Mouse (Mus musculus): ENCODE measurements at regions not wholly inside any gene's neighbourhood (a gene's known extent, or its start where the extent isn't known, plus 50 kb on each side); places are given as distances from the start of the nearest gene placed in this dataset.

GRCm38 (mm10) chr1:13424524-13424923 is 2010.6 kb downstream of the A830018L16Rik start:
- H3K9ac ChIP-seq (replicated peaks; ENCODE audit: low read length): no peak overlapping the region
- no peaks in the 10 kb centered on the region for H3K36me3 ChIP-seq (ENCODE audit: insufficient read depth, low read length)
- H3K4me1 ChIP-seq (ENCODE audit: insufficient read depth, low read length): peaks cover 10% of the 10 kb centered on the region; the same call in 1 of the 2 replicates
- no peak for ATAC-seq (ENCODE audit: low FRiP score, low TSS enrichment)
- no peaks in the 10 kb centered on the region for H3K27me3 ChIP-seq (ENCODE audit: insufficient read depth, low read length)
- H3K4me3 ChIP-seq (ENCODE audit: low read length): no peak overlapping the region
- no peak overlapping the region for H3K4me2 ChIP-seq (replicated peaks; ENCODE audit: low read depth, low read length)
- no peaks in the 10 kb centered on the region for H3K9me3 ChIP-seq (ENCODE audit: low read length)
- no peak overlapping the region for H3K27ac ChIP-seq (ENCODE audit: low read length)

DNA sequence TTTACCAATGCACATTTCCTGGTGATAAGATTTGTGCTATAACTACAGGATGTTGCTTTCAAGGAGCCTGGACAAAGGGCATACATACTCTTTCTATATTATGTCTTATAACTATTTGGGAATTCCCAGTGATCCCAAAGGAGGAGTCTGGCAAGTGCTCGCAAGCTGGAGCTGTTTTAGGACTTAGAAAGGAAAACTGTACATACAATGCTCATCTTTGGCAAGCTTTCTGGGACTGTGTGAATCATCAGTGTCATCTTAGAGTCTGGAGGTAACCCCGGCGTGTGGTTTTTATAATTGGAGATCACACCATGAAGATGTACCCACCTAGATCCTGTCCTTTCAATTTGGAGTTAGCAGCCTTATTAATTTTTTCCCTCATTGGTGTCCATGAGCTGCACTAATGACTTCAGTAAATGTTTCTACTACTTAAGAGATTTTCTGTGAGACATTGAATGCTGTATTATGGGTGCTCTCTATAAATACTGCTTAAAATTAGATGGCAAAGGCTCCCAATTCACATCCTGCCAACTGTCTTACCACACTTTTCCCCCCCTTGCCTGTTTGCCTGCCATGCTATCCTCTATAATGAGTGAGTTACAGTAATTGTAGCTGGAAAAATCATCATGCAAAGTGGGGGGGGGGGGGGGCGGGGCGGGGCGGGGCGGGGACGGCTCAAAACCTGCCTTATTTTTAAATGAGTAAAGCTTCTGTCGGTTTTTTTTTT is 2011.9 kb downstream of the A830018L16Rik start:
- Histone ChIP-seq H3K36me3 (ENCODE audit: insufficient read depth, low read length) (no peaks in the 10 kb centered on the region), H3K4me1 (ENCODE audit: insufficient read depth, low read length) (peaks cover 10% of the 10 kb centered on the region; the same call in 1 of the 2 replicates), H3K9ac (replicated peaks; ENCODE audit: low read length) (peak overlapping the region; percentile 72), H3K4me3 (ENCODE audit: low read length) (peak overlapping the region; percentile 48), H3K27me3 (ENCODE audit: insufficient read depth, low read length) (no peaks in the 10 kb centered on the region), H3K27ac (ENCODE audit: low read length) (no peak overlapping the region), H3K4me2 (replicated peaks; ENCODE audit: low read depth, low read length) (peak overlapping the region; percentile 67), H3K9me3 (ENCODE audit: low read length) (no peaks in the 10 kb centered on the region)
- ATAC-seq (ENCODE audit: low FRiP score, low TSS enrichment): no peak
- 26% methylated on average over 9 of the region's 9 CpGs for WGBS

GRCm38 (mm10) chr1:13426328-13427067 is 2012.6 kb downstream of the A830018L16Rik start:
- Histone ChIP-seq H3K4me2 (replicated peaks; ENCODE audit: low read depth, low read length) (peak overlapping the region; percentile 67), H3K4me3 (ENCODE audit: low read length) (peak overlapping the region; percentile 48), H3K27ac (ENCODE audit: low read length) (peak overlapping the region; percentile 68; the same call in 1 of the 2 replicates), H3K27me3 (ENCODE audit: insufficient read depth, low read length) (no peaks in the 10 kb centered on the region), H3K4me1 (ENCODE audit: insufficient read depth, low read length) (peaks cover 10% of the 10 kb centered on the region; the same call in 1 of the 2 replicates), H3K9ac (replicated peaks; ENCODE audit: low read length) (peak overlapping the region; percentile 72), H3K9me3 (ENCODE audit: low read length) (no peaks in the 10 kb centered on the region), H3K36me3 (ENCODE audit: insufficient read depth, low read length) (no peaks in the 10 kb centered on the region)
- peak; percentile 89 for ATAC-seq (ENCODE audit: low FRiP score, low TSS enrichment)
- 10% methylated on average over 28 of the region's 30 CpGs for WGBS

GRCm38 (mm10) chr1:13427068-13427434 is 2013.1 kb downstream of the A830018L16Rik start:
- Histone ChIP-seq H3K27me3 (ENCODE audit: insufficient read depth, low read length) (no peaks in the 10 kb centered on the region), H3K27ac (ENCODE audit: low read length) (no peak overlapping the region), H3K4me2 (replicated peaks; ENCODE audit: low read depth, low read length) (peak overlapping the region; percentile 67), H3K36me3 (ENCODE audit: insufficient read depth, low read length) (no peaks in the 10 kb centered on the region), H3K9ac (replicated peaks; ENCODE audit: low read length) (no peak overlapping the region), H3K4me3 (ENCODE audit: low read length) (no peak overlapping the region), H3K9me3 (ENCODE audit: low read length) (no peaks in the 10 kb centered on the region), H3K4me1 (ENCODE audit: insufficient read depth, low read length) (peaks cover 10% of the 10 kb centered on the region; the same call in 1 of the 2 replicates)
- no peak for ATAC-seq (ENCODE audit: low FRiP score, low TSS enrichment)
- WGBS: 64% methylated on average over 5 of the region's 5 CpGs

- Histone ChIP-seq H3K4me1 (ENCODE audit: insufficient read depth, low read length) (peaks cover 10% of the 10 kb centered on the region; the same call in 1 of the 2 replicates), H3K9me3 (ENCODE audit: low read length) (no peaks in the 10 kb centered on the region), H3K36me3 (ENCODE audit: insufficient read depth, low read length) (no peaks in the 10 kb centered on the region), H3K9ac (replicated peaks; ENCODE audit: low read length) (no peak overlapping the region), H3K4me2 (replicated peaks; ENCODE audit: low read depth, low read length) (no peak overlapping the region), H3K27ac (ENCODE audit: low read length) (no peak overlapping the region), H3K27me3 (ENCODE audit: insufficient read depth, low read length) (no peaks in the 10 kb centered on the region), H3K4me3 (ENCODE audit: low read length) (no peak overlapping the region)
- 68% methylated on average over 11 of the region's 11 CpGs for WGBS
- no peak for ATAC-seq (ENCODE audit: low FRiP score, low TSS enrichment)
Measured at GRCm38 (mm10) chr1:13427501-13428207, 2013.7 kb downstream of the A830018L16Rik start.

DNA sequence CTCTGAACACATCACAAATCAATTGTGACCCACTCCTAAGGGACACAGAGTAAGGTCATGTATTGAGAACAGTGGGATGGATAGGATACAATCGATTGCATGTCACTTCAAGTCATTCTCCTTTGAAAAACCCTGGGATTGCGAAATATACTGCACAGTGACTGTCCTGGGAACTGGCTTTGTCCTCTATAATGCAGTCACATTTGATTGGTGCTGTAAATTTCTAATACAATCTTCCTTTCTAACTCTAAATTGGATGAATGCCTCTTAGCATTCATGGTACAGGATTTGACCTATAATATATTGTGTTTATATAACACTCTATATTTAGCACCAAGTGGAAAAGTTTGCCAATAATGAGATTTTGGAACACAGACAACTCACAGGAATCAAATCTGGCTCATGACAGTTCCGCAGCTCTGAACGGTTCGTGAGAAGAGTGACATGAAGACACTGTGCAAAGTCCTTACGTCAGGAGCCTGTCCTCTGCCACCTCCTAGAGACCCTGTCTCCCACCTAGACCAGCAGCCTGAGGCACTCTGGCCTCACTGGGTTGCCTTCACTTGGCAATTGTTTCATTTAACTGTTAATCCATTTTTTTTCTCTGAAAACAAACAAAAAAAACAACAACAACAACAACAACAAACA is 2024.0 kb downstream of the A830018L16Rik start:
- H3K27me3 ChIP-seq (ENCODE audit: insufficient read depth, low read length): no peaks in the 10 kb centered on the region
- H3K9me3 ChIP-seq (ENCODE audit: low read length): no peaks in the 10 kb centered on the region
- no peak overlapping the region for H3K4me3 ChIP-seq (ENCODE audit: low read length)
- no peak for ATAC-seq (ENCODE audit: low FRiP score, low TSS enrichment)
- H3K4me1 ChIP-seq (ENCODE audit: insufficient read depth, low read length): no peaks in the 10 kb centered on the region
- H3K9ac ChIP-seq (replicated peaks; ENCODE audit: low read length): no peak overlapping the region
- no peak overlapping the region for H3K4me2 ChIP-seq (replicated peaks; ENCODE audit: low read depth, low read length)
- 74% methylated on average over 6 of the region's 6 CpGs for WGBS
- no peaks in the 10 kb centered on the region for H3K36me3 ChIP-seq (ENCODE audit: insufficient read depth, low read length)
- no peak overlapping the region for H3K27ac ChIP-seq (ENCODE audit: low read length)

- H3K27me3 ChIP-seq (ENCODE audit: insufficient read depth, low read length): no peaks in the 10 kb centered on the region
- no peak overlapping the region for H3K4me2 ChIP-seq (replicated peaks; ENCODE audit: low read depth, low read length)
- no peaks in the 10 kb centered on the region for H3K4me1 ChIP-seq (ENCODE audit: insufficient read depth, low read length)
- H3K9ac ChIP-seq (replicated peaks; ENCODE audit: low read length): no peak overlapping the region
- no peak overlapping the region for H3K4me3 ChIP-seq (ENCODE audit: low read length)
- H3K27ac ChIP-seq (ENCODE audit: low read length): no peak overlapping the region
- ATAC-seq (ENCODE audit: low FRiP score, low TSS enrichment): no peak
- H3K9me3 ChIP-seq (ENCODE audit: low read length): no peaks in the 10 kb centered on the region
- WGBS: 60% methylated on average over 6 of the region's 6 CpGs
- no peaks in the 10 kb centered on the region for H3K36me3 ChIP-seq (ENCODE audit: insufficient read depth, low read length)
Measured at GRCm38 (mm10) chr1:13442366-13442765, 2028.5 kb downstream of the A830018L16Rik start.

DNA sequence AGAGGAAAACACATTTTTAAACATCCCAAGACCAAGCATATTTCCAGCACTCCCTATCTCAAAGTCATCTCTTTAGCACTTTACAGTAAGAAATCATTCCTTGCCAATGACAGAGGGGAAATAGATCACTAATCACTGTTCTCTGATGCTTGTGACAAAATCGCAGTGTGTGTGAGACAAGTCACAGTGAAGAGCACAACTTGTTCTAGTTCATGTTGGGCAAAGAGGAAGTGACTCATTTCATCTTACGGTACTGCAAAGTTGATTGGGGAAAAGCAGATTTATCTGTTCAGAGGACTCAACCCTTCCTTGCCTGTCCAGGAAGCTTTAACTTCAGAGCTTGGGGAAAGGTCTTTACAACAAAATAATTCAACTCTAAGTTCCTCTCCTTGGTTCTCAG is 2040.6 kb downstream of the A830018L16Rik start:
- no peak overlapping the region for H3K4me2 ChIP-seq (replicated peaks; ENCODE audit: low read depth, low read length)
- no peaks in the 10 kb centered on the region; the same call in 1 of the 2 replicates for H3K9me3 ChIP-seq (ENCODE audit: low read length)
- H3K36me3 ChIP-seq (ENCODE audit: insufficient read depth, low read length): no peaks in the 10 kb centered on the region
- no peaks in the 10 kb centered on the region for H3K27me3 ChIP-seq (ENCODE audit: insufficient read depth, low read length)
- H3K27ac ChIP-seq (ENCODE audit: low read length): no peak overlapping the region
- no peak overlapping the region for H3K9ac ChIP-seq (replicated peaks; ENCODE audit: low read length)
- WGBS: 68% methylated on average over 2 of the region's 2 CpGs
- H3K4me1 ChIP-seq (ENCODE audit: insufficient read depth, low read length): no peaks in the 10 kb centered on the region
- no peak overlapping the region for H3K4me3 ChIP-seq (ENCODE audit: low read length)
- no peak for ATAC-seq (ENCODE audit: low FRiP score, low TSS enrichment)

GRCm38 (mm10) chr1:13455572-13455971 is 2041.7 kb downstream of the A830018L16Rik start:
- H3K4me3 ChIP-seq (ENCODE audit: low read length): no peak overlapping the region
- H3K27ac ChIP-seq (ENCODE audit: low read length): no peak overlapping the region
- H3K9ac ChIP-seq (replicated peaks; ENCODE audit: low read length): no peak overlapping the region
- no peaks in the 10 kb centered on the region for H3K4me1 ChIP-seq (ENCODE audit: insufficient read depth, low read length)
- WGBS: 84% methylated on average over 3 of the region's 3 CpGs
- ATAC-seq (ENCODE audit: low FRiP score, low TSS enrichment): no peak
- H3K4me2 ChIP-seq (replicated peaks; ENCODE audit: low read depth, low read length): no peak overlapping the region
- H3K9me3 ChIP-seq (ENCODE audit: low read length): no peaks in the 10 kb centered on the region; the same call in 1 of the 2 replicates
- H3K27me3 ChIP-seq (ENCODE audit: insufficient read depth, low read length): no peaks in the 10 kb centered on the region
- no peaks in the 10 kb centered on the region for H3K36me3 ChIP-seq (ENCODE audit: insufficient read depth, low read length)
